Mouse (Mus musculus) lung, adult 2 months (tissue): Measurements from ENCODE around the gene Lbh.
A peak's percentile ranks its signal among the peaks of the same experiment; 100 is the strongest.

Experiments
- CTCF ChIP-seq: fragments of 200-500 bp; IDR thresholded peaks from 2 replicates; pipeline ENCODE4 v1.5.1; 2011; ENCODE audit warnings: mild to moderate bottlenecking, low read length, control low read depth; ENCODE audit not compliant: insufficient read depth
- POLR2A ChIP-seq: fragments of 200-500 bp; IDR thresholded peaks from 2 replicates; pipeline ENCODE4 v1.6.1; 2011; ENCODE audit warnings: low read depth, mild to moderate bottlenecking, control low read depth, low read length, borderline replicate concordance; ENCODE audit errors: extremely low read depth

GRCm38 (mm10) chr17:72918571-72919541, 751 bp downstream of the Lbh start:
- no peak for TF ChIP-seq CTCF
- peak; percentile 14; the same call in 1 of the 2 replicates for TF ChIP-seq POLR2A
